In the genomic region with DNA sequence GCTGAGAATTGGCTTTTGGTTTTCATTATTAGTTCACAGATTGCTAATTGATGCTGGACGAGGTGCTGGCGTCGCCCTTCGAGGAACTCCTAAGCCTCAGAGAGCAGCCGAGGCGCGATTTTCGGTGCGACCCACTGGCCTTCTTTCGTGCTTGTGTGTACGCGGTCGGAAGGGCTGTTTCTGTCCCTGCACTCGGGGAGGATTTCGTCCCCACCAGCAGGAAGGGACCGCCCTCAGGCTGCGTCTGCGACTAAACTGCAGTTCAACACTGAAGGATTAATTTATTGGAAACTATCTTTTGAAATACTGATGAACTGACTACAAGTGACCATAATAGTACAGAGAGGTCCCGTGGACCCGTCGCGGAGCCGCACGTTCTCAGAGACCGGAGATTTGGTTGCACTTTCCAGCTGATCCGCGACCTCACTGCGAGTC, we compare ENCODE assay signal across 7 mouse cellular contexts.
DNase-seq lines count a peak whose midpoint lies in the region; ATAC-seq and TF ChIP-seq lines count a peak whose summit lies in the region.

No protein-coding gene starts in this region.

- TF ChIP-seq POLR2A in liver, adult 2 months (IDR thresholded peaks at IDR 0.05; ENCODE audit: extremely low read depth, insufficient read depth, low read length): no peak

- no peaks in the 10 kb centered on the region for H3K36me3 ChIP-seq in ES-E14 (ENCODE audit: control insufficient read depth, insufficient read depth, low read length, poor library complexity, severe bottlenecking)
- H3K36me3 ChIP-seq in forebrain, embryonic 16.5 days (ENCODE audit: control insufficient read depth, insufficient read depth): no peaks in the 10 kb centered on the region
- no peaks in the 10 kb centered on the region for H3K36me3 ChIP-seq in intestine, postnatal 0 days (ENCODE audit: control insufficient read depth, insufficient read depth)
- no peaks in the 10 kb centered on the region for H3K36me3 ChIP-seq in liver, adult 2 months (ENCODE audit: control insufficient read depth, insufficient read depth, low read length)
- H3K36me3 ChIP-seq in neural tube, embryonic 12.5 days: no peaks in the 10 kb centered on the region

- DNase-seq in ES-E14 (ENCODE audit: low read depth, low spot score): no peak
- DNase-seq in ZHBTc4 (ENCODE audit: low read depth, low spot score): peak; percentile 66
- peak; percentile 46 for DNase-seq in liver, adult 2 months (ENCODE audit: extremely low read depth, low read depth, low spot score)
- no peak for DNase-seq in spleen, postnatal 10 days (ENCODE audit: low spot score in 2 of 2)

- H3K9ac ChIP-seq in ES-E14 (ENCODE audit: insufficient read depth, low read depth, low read length, poor library complexity, severe bottlenecking): no peak overlapping the region
- H3K9ac ChIP-seq in forebrain, embryonic 16.5 days (replicated peaks; ENCODE audit: low read depth, low read length): peak overlapping the region; percentile 27
- peak overlapping the region; percentile 34; the same call in 1 of the 2 replicates for H3K9ac ChIP-seq in intestine, postnatal 0 days (ENCODE audit: low read depth, low read length)
- no peak overlapping the region for H3K9ac ChIP-seq in liver, adult 2 months (ENCODE audit: low read depth, low read length)
- peak overlapping the region; percentile 45; the same call in 1 of the 2 replicates for H3K9ac ChIP-seq in neural tube, embryonic 12.5 days

- 1% methylated on average over 28 of the region's 28 CpGs for WGBS in forebrain, embryonic 16.5 days
- WGBS in intestine, postnatal 0 days: 3% methylated on average over 28 of the region's 28 CpGs
- WGBS in liver, adult 2 months: 2% methylated on average over 28 of the region's 28 CpGs
- WGBS in neural tube, embryonic 12.5 days: 1% methylated on average over 28 of the region's 28 CpGs

- H3K9me3 ChIP-seq in ES-E14 (ENCODE audit: control insufficient read depth, insufficient read depth, low read depth, low read length): no peaks in the 10 kb centered on the region
- no peaks in the 10 kb centered on the region for H3K9me3 ChIP-seq in forebrain, embryonic 16.5 days (ENCODE audit: control insufficient read depth, low read length)
- H3K9me3 ChIP-seq in intestine, postnatal 0 days (ENCODE audit: control insufficient read depth): no peaks in the 10 kb centered on the region
- H3K9me3 ChIP-seq in neural tube, embryonic 12.5 days: no peaks in the 10 kb centered on the region

- H3K4me2 ChIP-seq in forebrain, embryonic 16.5 days (ENCODE audit: low read length): peak overlapping the region; percentile 61
- H3K4me2 ChIP-seq in intestine, postnatal 0 days (replicated peaks; ENCODE audit: low read depth): peak overlapping the region; percentile 76
- H3K4me2 ChIP-seq in neural tube, embryonic 12.5 days (replicated peaks): peak overlapping the region; percentile 61

- in situ Hi-C loops in ES-E14 (cut with MboI; ENCODE audit: low sequenced_read_pairs in 2 of 2, unreplicated experiment in 2 of 2): no loop called here

- no peaks in the 10 kb centered on the region for H3K27me3 ChIP-seq in forebrain, embryonic 16.5 days (replicated peaks; ENCODE audit: control insufficient read depth, insufficient read depth, low read length)
- H3K27me3 ChIP-seq in intestine, postnatal 0 days (replicated peaks; ENCODE audit: control insufficient read depth, insufficient read depth, low read length): peaks cover 5% of the 10 kb centered on the region; the same call in 1 of the 2 replicates
- no peaks in the 10 kb centered on the region for H3K27me3 ChIP-seq in liver, adult 2 months (ENCODE audit: control insufficient read depth, insufficient read depth, low read length)
- H3K27me3 ChIP-seq in neural tube, embryonic 12.5 days (replicated peaks): no peaks in the 10 kb centered on the region

- no peak for TF ChIP-seq CTCF in intestine, postnatal 0 days (IDR thresholded peaks at IDR 0.05; ENCODE audit: low read depth)
- no peak for TF ChIP-seq CTCF in liver, adult 2 months (IDR thresholded peaks at IDR 0.05; ENCODE audit: low read depth, low read length)

- H3K79me2 ChIP-seq in liver, adult 2 months (ENCODE audit: control insufficient read depth, insufficient read depth, low read length): no peaks in the 10 kb centered on the region

- peaks cover 6 to 17% of the 10 kb centered on the region in 2 experiments for H3K4me1 ChIP-seq in ES-E14 (ENCODE audit: control insufficient read depth in 2 of 2, insufficient read depth in 2 of 2, low read length in 2 of 2, poor library complexity in 1 of 2)
- peaks cover 12% of the 10 kb centered on the region for H3K4me1 ChIP-seq in forebrain, embryonic 16.5 days (replicated peaks; ENCODE audit: control insufficient read depth, insufficient read depth, low read length)
- no peaks in the 10 kb centered on the region for H3K4me1 ChIP-seq in intestine, postnatal 0 days (replicated peaks; ENCODE audit: control insufficient read depth, insufficient read depth, low read length)
- H3K4me1 ChIP-seq in liver, adult 2 months (ENCODE audit: control insufficient read depth, insufficient read depth, low read length): peaks cover under 1% of the 10 kb centered on the region; the same call in 1 of the 2 replicates
- H3K4me1 ChIP-seq in neural tube, embryonic 12.5 days: peaks cover 17% of the 10 kb centered on the region

- peak; percentile 43 for ATAC-seq in forebrain, embryonic 16.5 days
- peak; percentile 36; the same call in 1 of the 2 replicates for ATAC-seq in intestine, postnatal 0 days
- peak; percentile 60 for ATAC-seq in neural tube, embryonic 12.5 days (ENCODE audit: low FRiP score, low read depth)

- H3K27ac ChIP-seq in ES-E14 (ENCODE audit: insufficient read depth, low read depth, low read length, poor library complexity, severe bottlenecking): no peak overlapping the region
- H3K27ac ChIP-seq in forebrain, embryonic 16.5 days (ENCODE audit: low read length): no peak overlapping the region
- no peak overlapping the region for H3K27ac ChIP-seq in intestine, postnatal 0 days (ENCODE audit: low read depth, low read length)
- no peak overlapping the region for H3K27ac ChIP-seq in liver, adult 2 months (replicated peaks; ENCODE audit: insufficient read depth, low read depth, low read length)
- peak overlapping the region; percentile 23; the same call in 1 of the 2 replicates for H3K27ac ChIP-seq in neural tube, embryonic 12.5 days

- H3K4me3 ChIP-seq in ES-E14 (ENCODE audit: insufficient read depth in 1 of 2, low read depth in 1 of 2, low read length in 2 of 2, poor library complexity in 1 of 2, severe bottlenecking in 1 of 2): peak overlapping the region; percentile 10 to 33; a peak in 3 of 4 replicates
- peak overlapping the region; percentile 35 for H3K4me3 ChIP-seq in forebrain, embryonic 16.5 days (replicated peaks; ENCODE audit: low read length)
- H3K4me3 ChIP-seq in intestine, postnatal 0 days (ENCODE audit: low read depth, low read length): peak overlapping the region; percentile 37
- H3K4me3 ChIP-seq in liver, adult 2 months (ENCODE audit: insufficient read depth, low read depth, low read length): peak overlapping the region; percentile 28; the same call in 1 of the 2 replicates
- peak overlapping the region; percentile 26 for H3K4me3 ChIP-seq in neural tube, embryonic 12.5 days

TF ChIP-seq in ES-E14, 5 proteins besides CTCF, POLR2A, EP300 and RAD21:
- TF ChIP-seq ZNF384 (IDR thresholded peaks at IDR 0.05; ENCODE audit: low read depth, low read length) (no peak), ZC3H11A (IDR thresholded peaks at IDR 0.05; ENCODE audit: borderline replicate concordance, low read depth, low read length) (no peak), CHD2 (IDR thresholded peaks at IDR 0.05; ENCODE audit: low read depth, low read length) (no peak), MAFK (IDR thresholded peaks at IDR 0.05; ENCODE audit: insufficient read depth, low read depth, low read length) (no peak), HCFC1 (IDR thresholded peaks at IDR 0.05; ENCODE audit: borderline replicate concordance, insufficient read depth, low read length) (no peak)
TF ChIP-seq in ES-E14: peak in this region for 0.

Comparison
In these comparisons a context has a peak if more than half of its experiments do, and no peak if none do; other contexts are left out.
1. DNase-seq: peak in ZHBTc4 (single experiment) and liver, adult 2 months (single experiment); none in ES-E14 (single experiment) and spleen, postnatal 10 days (0 of 2).
2. H3K9ac ChIP-seq: peak in forebrain, embryonic 16.5 days (single experiment), intestine, postnatal 0 days (single experiment) and neural tube, embryonic 12.5 days (single experiment); none in ES-E14 (single experiment) and liver, adult 2 months (single experiment).
3. Peak in every context shown above with its lines, with median percentiles within 50 percentile points of each other: H3K4me3 ChIP-seq, ATAC-seq and H3K4me2 ChIP-seq.